Mouse (Mus musculus): ENCODE measurements at regions not wholly inside any gene's neighbourhood (a gene's known extent, or its start where the extent isn't known, plus 50 kb on each side); places are given as distances from the start of the nearest gene placed in this dataset.
A peak's percentile ranks its signal among the peaks of the same experiment; 100 is the strongest.

- DNase-seq (ENCODE audit: low spot score), result no peak
Observed at GRCm38 (mm10) chr9:24942943-24943342, 146.3 kb upstream of the Gm10181 start.

- no peak for DNase-seq (ENCODE audit: low spot score)
Observed at GRCm38 (mm10) chr9:24943830-24944229, 145.4 kb upstream of the Gm10181 start.

- no peak for DNase-seq (ENCODE audit: low spot score)
Observed at GRCm38 (mm10) chr9:24952516-24952915, 136.7 kb upstream of the Gm10181 start.

- DNase-seq (ENCODE audit: low spot score), result no peak
Observed at GRCm38 (mm10) chr9:24955641-24956040, 133.6 kb upstream of the Gm10181 start.

DNA sequence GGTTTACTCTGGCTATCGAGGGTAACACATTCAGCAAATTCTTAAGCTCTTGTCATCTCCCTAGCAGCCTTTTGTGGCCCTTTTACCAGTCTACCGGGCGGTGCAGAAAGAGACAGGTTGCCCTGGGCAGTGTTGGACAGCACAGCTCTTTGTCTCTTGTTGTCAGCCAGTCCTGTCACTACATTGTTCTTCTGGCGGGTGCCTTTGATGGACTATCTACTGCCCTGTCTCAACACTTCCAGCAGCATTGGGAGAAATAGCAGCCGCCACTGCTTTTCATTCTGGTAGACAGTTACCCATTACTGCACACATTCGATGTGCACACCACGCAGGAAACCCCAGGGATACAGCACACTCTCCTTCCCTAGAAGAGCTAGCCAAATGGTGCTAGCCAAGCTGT is 132.7 kb upstream of the Gm10181 start:
- no peak for DNase-seq (ENCODE audit: low spot score)

- DNase-seq (ENCODE audit: low spot score), result no peak
Observed at GRCm38 (mm10) chr9:24963290-24963689, 125.9 kb upstream of the Gm10181 start.

- no peak for DNase-seq (ENCODE audit: low spot score)
Observed at GRCm38 (mm10) chr9:24967571-24967970, 121.7 kb upstream of the Gm10181 start.

- no peak for DNase-seq (ENCODE audit: low spot score)
Observed at GRCm38 (mm10) chr9:24974021-24974741, 115.0 kb upstream of the Gm10181 start.

- no peak for DNase-seq (ENCODE audit: low spot score)
Observed at GRCm38 (mm10) chr9:24982796-24983195, 106.4 kb upstream of the Gm10181 start.

- DNase-seq (ENCODE audit: low spot score), result no peak
Observed at GRCm38 (mm10) chr9:24994491-24994890, 94.7 kb upstream of the Gm10181 start.

GRCm38 (mm10) chr9:25021095-25021691 is 68.0 kb upstream of the Gm10181 start:
- DNase-seq (ENCODE audit: low spot score), result no peak

DNA sequence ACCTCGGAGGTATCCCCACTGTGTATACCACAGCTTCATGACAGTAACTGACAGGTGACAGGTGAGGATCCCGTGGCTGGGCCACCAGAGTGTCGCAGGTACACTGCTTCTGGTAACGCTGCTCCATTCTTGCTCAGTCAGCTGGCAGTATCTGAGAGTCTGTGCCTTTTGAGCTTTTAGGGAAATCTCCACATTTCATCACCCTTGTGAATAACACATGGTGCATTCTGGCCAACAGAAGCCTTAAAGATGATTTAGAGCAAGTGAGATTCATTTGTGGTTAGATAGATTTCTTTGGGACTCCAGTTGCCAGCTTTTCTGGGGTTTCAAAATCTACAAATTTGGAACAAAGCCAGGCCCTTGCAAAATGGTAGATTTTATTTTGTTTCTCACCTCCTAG is 66.8 kb upstream of the Gm10181 start:
- DNase-seq (ENCODE audit: low spot score), result no peak

DNA sequence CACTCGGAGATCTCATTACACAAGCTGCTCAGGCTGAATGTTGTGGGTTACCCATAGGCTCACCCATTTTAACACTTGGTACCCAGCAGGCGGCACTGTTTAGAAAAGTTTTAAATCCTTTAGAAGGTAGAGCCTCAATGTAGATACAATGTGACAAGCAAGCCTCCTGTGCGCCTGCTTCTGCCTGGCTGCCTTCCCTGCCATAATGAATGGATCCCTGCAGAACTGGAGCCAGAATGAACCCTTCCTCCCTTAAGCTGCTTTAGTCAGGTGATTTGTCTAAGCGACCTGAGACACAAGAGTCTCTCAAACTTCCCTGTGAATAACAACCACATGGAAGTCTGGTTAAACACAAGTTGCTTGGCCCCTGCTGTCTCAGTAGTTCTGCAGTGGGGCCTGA is 64.7 kb upstream of the Gm10181 start:
- no peak for DNase-seq (ENCODE audit: low spot score)

GRCm38 (mm10) chr9:25027581-25027980 is 61.6 kb upstream of the Gm10181 start:
- peak; percentile 15 for DNase-seq (ENCODE audit: low spot score)

GRCm38 (mm10) chr9:25028305-25028704 is 60.9 kb upstream of the Gm10181 start:
- no peak for DNase-seq (ENCODE audit: low spot score)

GRCm38 (mm10) chr9:25031466-25031865 is 57.8 kb upstream of the Gm10181 start:
- no peak for DNase-seq (ENCODE audit: low spot score)

Measured in ovary, postnatal 10 days (tissue).